Mouse (Mus musculus) intestine, embryonic 14.5 days (tissue): ENCODE results near the gene Hif3a. TPM values are rescaled to one million over a fixed set of nuclear protein-coding genes. Genes with fewer than 3 reads are reported as not detected.

ENCODE experiments used
- ATAC-seq: fragments of 200-750 bp; cut with Nextera tagmentation; replicated peaks from 2 replicates; pipeline ENCODE4 v1.8.0; 2017; ENCODE audit warnings: low read depth, moderate number of reproducible peaks, moderate TSS enrichment, moderate library complexity; ENCODE audit not compliant: low FRiP score, low TSS enrichment
- DNase-seq: peaks from one replicate; pipeline ENCODE4 v3.0.0-alpha.2; 2018; ENCODE audit warnings: low spot score
- H3K27ac ChIP-seq: fragments of 300-500 bp; sonication (generic); 2 replicates; pipeline ENCODE4 v1.5.1; 2014; ENCODE audit warnings: low read depth, mild to moderate bottlenecking, control low read depth
- H3K27me3 ChIP-seq: fragments of 300-500 bp; sonication (generic); replicated peaks from 2 replicates; pipeline ENCODE4 v1.6.1; 2014; ENCODE audit warnings: low read length, control low read depth; ENCODE audit not compliant: control insufficient read depth, insufficient read depth
- H3K36me3 ChIP-seq: fragments of 300-500 bp; sonication (generic); 2 replicates; pipeline ENCODE4 v1.6.1; 2014; ENCODE audit warnings: low read length, control low read depth; ENCODE audit not compliant: control insufficient read depth, insufficient read depth
- H3K4me1 ChIP-seq: fragments of 300-500 bp; sonication (generic); replicated peaks from 2 replicates; pipeline ENCODE4 v1.6.1; 2014; ENCODE audit warnings: low read length, control low read depth, mixed read lengths; ENCODE audit not compliant: control insufficient read depth, insufficient read depth
- H3K4me2 ChIP-seq: fragments of 300-500 bp; sonication (generic); 2 replicates; pipeline ENCODE4 v1.6.1; 2014; ENCODE audit warnings: low read length
- H3K4me3 ChIP-seq: fragments of 300-500 bp; sonication (generic); 2 replicates; pipeline ENCODE4 v1.5.1; 2014; ENCODE audit warnings: low read depth, low read length, control low read depth, mixed read lengths
- H3K9ac ChIP-seq: fragments of 300-500 bp; sonication (generic); 2 replicates; pipeline ENCODE4 v1.6.1; 2014; ENCODE audit warnings: mild to moderate bottlenecking, low read length
- H3K9me3 ChIP-seq: fragments of 300-500 bp; sonication (generic); 2 replicates; pipeline ENCODE4 v1.6.1; 2016; ENCODE audit warnings: low read length, control low read depth; ENCODE audit not compliant: control insufficient read depth
- WGBS: fragments of 180-500 bp; shearing (Covaris S2); extraction: QIAGEN DNeasy Blood & Tissue Kit; methylation state at CpG from one replicate; pipeline ENCODE4 v1.1.7; 2014; 5-methylcytosine and 5-hydroxymethylcytosine counted together
- polyA plus RNA-seq: library from polyadenylated mRNA; unstranded; fragments of >200 nt; fragmentation: Nextera tagmentation; extraction: Ambion mirVana; gene quantifications from 2 replicates; pipeline ENCODE4 v1.2.1, GENCODE M21; 2014

Hif3a gene
- polyA plus RNA-seq, 1 experiment from 2014 or later, result 58.2 TPM

GRCm38 (mm10) chr7:17030239-17030638 lies 32.0 kb downstream of the Hif3a start:
- ATAC-seq (no peak), DNase-seq (no peak)
- H3K27me3 ChIP-seq, result no peaks in the 10 kb centered on the region
- no peak overlapping the region for H3K9ac ChIP-seq
- H3K4me3 ChIP-seq, result no peak overlapping the region
- peaks cover 46% of the 10 kb centered on the region for H3K36me3 ChIP-seq
- no peak overlapping the region for H3K27ac ChIP-seq
- H3K4me1 ChIP-seq, result peaks cover 21% of the 10 kb centered on the region
- 66% methylated on average over 7 of the region's 7 CpGs for WGBS
- no peaks in the 10 kb centered on the region for H3K9me3 ChIP-seq
- H3K4me2 ChIP-seq, result no peak overlapping the region

GRCm38 (mm10) chr7:17028923-17029322 lies 33.3 kb downstream of the Hif3a start:
- DNase-seq (no peak), ATAC-seq (no peak)
- H3K27ac ChIP-seq, result no peak overlapping the region

DNA sequence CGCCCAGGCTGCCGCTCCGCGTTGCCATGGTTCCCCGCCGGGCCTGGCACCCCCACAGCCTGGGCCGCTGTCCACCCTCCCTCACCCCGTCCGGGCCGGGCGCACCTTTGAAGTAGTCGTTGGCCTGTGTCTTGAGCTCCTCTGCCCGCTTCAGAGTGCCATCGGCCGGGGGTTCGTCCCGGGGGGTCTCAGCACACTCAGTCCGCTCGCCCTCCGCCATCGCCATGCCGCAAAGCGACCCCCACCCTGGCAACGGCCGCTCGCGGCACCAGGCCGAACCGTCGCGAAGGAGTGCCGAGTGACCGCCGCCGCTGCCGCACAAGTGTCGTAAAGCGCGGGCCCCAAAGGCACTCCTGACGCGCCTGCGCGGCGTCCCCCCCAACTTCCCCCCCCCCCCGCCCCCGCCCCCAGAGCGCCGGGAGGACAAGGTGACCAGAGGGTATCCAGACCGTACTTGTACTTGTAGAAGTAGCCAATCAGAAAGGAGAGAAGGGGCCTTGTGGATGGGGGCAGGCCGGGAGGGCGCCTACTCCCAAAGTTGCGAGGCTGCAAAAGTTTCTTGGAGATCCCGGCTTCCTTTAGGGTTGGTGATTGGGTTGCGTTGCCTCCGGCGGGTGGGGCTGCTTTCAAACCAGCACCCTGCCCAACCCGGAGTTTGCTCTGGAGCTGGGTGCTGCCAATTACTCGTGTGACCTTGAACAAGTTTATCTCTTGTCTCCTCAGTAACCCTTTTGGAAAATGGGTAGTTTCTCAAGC lies 34.5 kb downstream of the Hif3a start, which contains the start of gene Ppp5c:
TSS of gene Ppp5c (minus strand) at position 337 of the 756 bp plus-strand sequence.
- peak; percentile 87 for ATAC-seq
- Histone ChIP-seq H3K4me2 (peak within 1 kb of the TSS; percentile 70), H3K9me3 (no peaks in the 10 kb centered on the region), H3K27me3 (no peaks in the 10 kb centered on the region), H3K27ac (peak within 1 kb of the TSS; percentile 52), H3K9ac (peak within 1 kb of the TSS; percentile 73), H3K4me1 (peaks cover 25% of the 10 kb centered on the region), H3K4me3 (peak within 1 kb of the TSS; percentile 77), H3K36me3 (peaks cover 39% of the 10 kb centered on the region)
- under 1% methylated on average over 55 of the region's 58 CpGs for WGBS
- peak; percentile 95 for DNase-seq

More at GRCm38 (mm10) chr7:17028923-17029322, 33.3 kb downstream of the Hif3a start:
- WGBS, result 73% methylated on average over 7 of the region's 7 CpGs
- Histone ChIP-seq H3K4me2 (no peak overlapping the region), H3K36me3 (peaks cover 41% of the 10 kb centered on the region), H3K9ac (no peak overlapping the region), H3K4me3 (no peak overlapping the region), H3K27me3 (no peaks in the 10 kb centered on the region), H3K9me3 (no peaks in the 10 kb centered on the region), H3K4me1 (peaks cover 25% of the 10 kb centered on the region)

- Histone ChIP-seq H3K27me3 (no peaks in the 10 kb centered on the region), H3K4me1 (peaks cover 25% of the 10 kb centered on the region), H3K27ac (peak overlapping the region; percentile 52; the same call in 1 of the 2 replicates), H3K4me3 (peak overlapping the region; percentile 77), H3K9ac (peak overlapping the region; percentile 73), H3K9me3 (no peaks in the 10 kb centered on the region), H3K4me2 (peak overlapping the region; percentile 70), H3K36me3 (peaks cover 39% of the 10 kb centered on the region)
- DNase-seq, result no peak
- 7% methylated on average over 24 of the region's 24 CpGs for WGBS
- peak; percentile 63; the same call in 1 of the 2 replicates for ATAC-seq
Measured at GRCm38 (mm10) chr7:17026710-17027587, 35.3 kb downstream of the Hif3a start.

GRCm38 (mm10) chr7:17025896-17026622 lies 36.2 kb downstream of the Hif3a start:
- H3K36me3 ChIP-seq, result peaks cover 40% of the 10 kb centered on the region
- H3K27me3 ChIP-seq, result no peaks in the 10 kb centered on the region
- H3K4me2 ChIP-seq, result peak overlapping the region; percentile 70
- no peak overlapping the region for H3K9ac ChIP-seq
- H3K27ac ChIP-seq, result no peak overlapping the region
- DNase-seq, result no peak
- no peaks in the 10 kb centered on the region for H3K9me3 ChIP-seq
- peaks cover 25% of the 10 kb centered on the region for H3K4me1 ChIP-seq
- H3K4me3 ChIP-seq, result no peak overlapping the region
- WGBS, result 77% methylated on average over 9 of the region's 9 CpGs
- no peak for ATAC-seq

- no peaks in the 10 kb centered on the region for H3K9me3 ChIP-seq
- H3K27ac ChIP-seq, result 0 out of 2 replicates have a peak overlapping the region, but pooled peaks have one; percentile 19
- 50% methylated on average over 4 of the region's 4 CpGs for WGBS
- no peak overlapping the region for H3K9ac ChIP-seq
- ATAC-seq, result no peak
- H3K4me2 ChIP-seq, result peak overlapping the region; percentile 70; the same call in 1 of the 2 replicates
- H3K27me3 ChIP-seq, result no peaks in the 10 kb centered on the region
- no peak overlapping the region for H3K4me3 ChIP-seq
- peaks cover 40% of the 10 kb centered on the region for H3K36me3 ChIP-seq
- peaks cover 25% of the 10 kb centered on the region for H3K4me1 ChIP-seq
- no peak for DNase-seq
Measured at GRCm38 (mm10) chr7:17025505-17025894, 36.7 kb downstream of the Hif3a start.

GRCm38 (mm10) chr7:17024814-17025504 lies 37.3 kb downstream of the Hif3a start:
- no peak overlapping the region for H3K9ac ChIP-seq
- H3K4me2 ChIP-seq, result no peak overlapping the region
- ATAC-seq (no peak), DNase-seq (no peak)
- no peaks in the 10 kb centered on the region for H3K9me3 ChIP-seq
- 80% methylated on average over 10 of the region's 10 CpGs for WGBS
- H3K4me3 ChIP-seq, result no peak overlapping the region
- 0 out of 2 replicates have a peak overlapping the region, but pooled peaks have one; percentile 19 for H3K27ac ChIP-seq
- no peaks in the 10 kb centered on the region for H3K27me3 ChIP-seq
- peaks cover 25% of the 10 kb centered on the region for H3K4me1 ChIP-seq
- peaks cover 46% of the 10 kb centered on the region for H3K36me3 ChIP-seq
